Comparison of ENCODE assay signal across 16 mouse cellular contexts in genomic region chr11:119745333-119745732, GRCm38 (mm10).
A peak's percentile ranks its signal among the peaks of the same experiment; 100 is the strongest.
DNase-seq lines count a peak whose midpoint lies in the region; ATAC-seq and TF ChIP-seq lines count a peak whose summit lies in the region.
"Had no signal": no experiment of that assay in that cellular context is flagged by ENCODE, and none has a peak within 500 bp of the region (broad histone marks: within the 10 kb centered on the region; RNA-seq: fewer than 3 reads in every experiment).

No protein-coding gene starts in this region.

- intact Hi-C loops in left cerebral cortex, postnatal 14 days (cut with DNase I), result no loop called here

- H3K4me3 ChIP-seq in layer of hippocampus, adult 2 months, result no peak overlapping the region
- H3K4me3 ChIP-seq in midbrain, embryonic 14.5 days (replicated peaks; ENCODE audit: low read depth, low read length), result no peak overlapping the region
- H3K4me3 ChIP-seq: embryonic facial prominence, embryonic 15.5 days; heart, embryonic 12.5 days had no signal

- no peaks in the 10 kb centered on the region for H3K27me3 ChIP-seq in midbrain, embryonic 14.5 days (ENCODE audit: control insufficient read depth, insufficient read depth, low read length)
- H3K27me3 ChIP-seq: embryonic facial prominence, embryonic 15.5 days; heart, embryonic 12.5 days had no signal

- H3K9me3 ChIP-seq in midbrain, embryonic 14.5 days (ENCODE audit: control insufficient read depth, low read length), result no peaks in the 10 kb centered on the region
- H3K9me3 ChIP-seq: embryonic facial prominence, embryonic 15.5 days; heart, embryonic 12.5 days had no signal

- peak; percentile 75; the same call in 1 of the 2 replicates for ATAC-seq in cerebellum, adult (ENCODE audit: insufficient number of reproducible peaks, low FRiP score, low TSS enrichment)
- ATAC-seq in midbrain, embryonic 14.5 days (ENCODE audit: low FRiP score, low TSS enrichment), result no peak

- WGBS in midbrain, embryonic 14.5 days, result 64% methylated on average over 7 of the region's 7 CpGs

- no peak for DNase-seq in cerebellum, adult 9-11 months
- DNase-seq in layer of hippocampus, adult 2 months (ENCODE audit: low spot score in 2 of 2), result no peak
- DNase-seq in layer of hippocampus, adult 11-12 months (ENCODE audit: low spot score), result no peak
- peak; percentile 46 for DNase-seq in midbrain, embryonic 14.5 days
- peak; percentile 37 for DNase-seq in retina, postnatal 1 day
- DNase-seq in adrenal gland, adult 8-10 months, result no peak
- no peak for DNase-seq in left cerebral cortex, postnatal 14 days (ENCODE audit: low spot score in 2 of 2)
- DNase-seq: adrenal gland, postnatal 25 days; heart, postnatal 36 days; kidney, adult 11 months; kidney, postnatal 14 days; thymus, adult 2 months had no signal

- H3K27ac ChIP-seq in layer of hippocampus, adult 2 months, result peak overlapping the region; percentile 46; the same call in 1 of the 2 replicates
- peak overlapping the region; percentile 55; the same call in 1 of the 2 replicates for H3K27ac ChIP-seq in midbrain, embryonic 14.5 days (replicated peaks; ENCODE audit: low read depth, low read length)
- H3K27ac ChIP-seq: embryonic facial prominence, embryonic 15.5 days had no signal

- no peak overlapping the region for H3K9ac ChIP-seq in midbrain, embryonic 14.5 days (replicated peaks; ENCODE audit: low read length)
- H3K9ac ChIP-seq: embryonic facial prominence, embryonic 15.5 days; heart, embryonic 12.5 days had no signal

- no peak for TF ChIP-seq CTCF in layer of hippocampus, adult 2 months (conservative IDR thresholded peaks at IDR 0.05)

- H3K4me2 ChIP-seq in midbrain, embryonic 14.5 days (ENCODE audit: low read length), result no peak overlapping the region
- H3K4me2 ChIP-seq: embryonic facial prominence, embryonic 15.5 days; heart, embryonic 12.5 days; liver, embryonic 11.5 days had no signal

- peaks cover 25% of the 10 kb centered on the region; the same call in 1 of the 2 replicates for H3K4me1 ChIP-seq in midbrain, embryonic 14.5 days (ENCODE audit: control insufficient read depth, insufficient read depth, low read length)

- no peaks in the 10 kb centered on the region for H3K36me3 ChIP-seq in midbrain, embryonic 14.5 days (ENCODE audit: control insufficient read depth, insufficient read depth, low read length)
- H3K36me3 ChIP-seq: embryonic facial prominence, embryonic 15.5 days had no signal

Comparison
In these comparisons a context has a peak if more than half of its experiments do, and no peak if none do; other contexts are left out.
1. DNase-seq: peak in midbrain, embryonic 14.5 days (single experiment) and retina, postnatal 1 day (single experiment); none in cerebellum, adult 9-11 months (single experiment), layer of hippocampus, adult 2 months (0 of 2), layer of hippocampus, adult 11-12 months (single experiment), adrenal gland, adult 8-10 months (single experiment) and left cerebral cortex, postnatal 14 days (0 of 2).